Mouse (Mus musculus): ENCODE results near the gene Hfm1.

The Hfm1 gene

GRCm38 (mm10) chr5:106925488-106926368 is at the start of gene Hfm1:
Gene Hfm1 (minus strand): TSS chr5:106926321.
- in situ Hi-C loops (cut with MseI, MboI), result no loop called here

GRCm38 (mm10) chr5:106973883-106974282 is 47.8 kb upstream of the Hfm1 start:
- in situ Hi-C loops (cut with MseI, MboI), result no loop called here

GRCm38 (mm10) chr5:106967578-106967977 is 41.5 kb upstream of the Hfm1 start:
- in situ Hi-C loops (cut with MseI, MboI), result no loop called here

- in situ Hi-C loops (cut with MseI, MboI), result no loop called here
These were observed 40.3 kb upstream of the Hfm1 start for GRCm38 (mm10) chr5:106966443-106966842.

GRCm38 (mm10) chr5:106964513-106965014 is 38.4 kb upstream of the Hfm1 start:
- in situ Hi-C loops (cut with MseI, MboI), result no loop called here

GRCm38 (mm10) chr5:106963584-106964512 is 37.7 kb upstream of the Hfm1 start, which contains the start of gene Cdc7:
Gene Cdc7 (plus strand): TSS chr5:106964322.
- in situ Hi-C loops (cut with MseI, MboI), result no loop called here

GRCm38 (mm10) chr5:106960451-106960850 is 34.3 kb upstream of the Hfm1 start:
- in situ Hi-C loops (cut with MseI, MboI), result no loop called here

- in situ Hi-C loops (cut with MseI, MboI), result no loop called here
These were observed 32.9 kb upstream of the Hfm1 start for GRCm38 (mm10) chr5:106959031-106959430.

GRCm38 (mm10) chr5:106956467-106956866 is 30.3 kb upstream of the Hfm1 start:
- in situ Hi-C loops (cut with MseI, MboI), result no loop called here

- in situ Hi-C loops (cut with MseI, MboI), result no loop called here
These were observed 22.6 kb upstream of the Hfm1 start for GRCm38 (mm10) chr5:106948683-106949082.

- in situ Hi-C loops (cut with MseI, MboI), result no loop called here
These were observed 20.2 kb upstream of the Hfm1 start for GRCm38 (mm10) chr5:106946342-106946741.

GRCm38 (mm10) chr5:106927996-106928395 is 1.9 kb upstream of the Hfm1 start:
- in situ Hi-C loops (cut with MseI, MboI), result no loop called here

GRCm38 (mm10) chr5:106926369-106926686 is 207 bp upstream of the Hfm1 start:
- in situ Hi-C loops (cut with MseI, MboI), result no loop called here

GRCm38 (mm10) chr5:106919315-106919714 is 6.8 kb downstream of the Hfm1 start:
- in situ Hi-C loops (cut with MseI, MboI), result no loop called here

- in situ Hi-C loops (cut with MseI, MboI), result no loop called here
These were observed 29.2 kb downstream of the Hfm1 start for GRCm38 (mm10) chr5:106896879-106897278.

GRCm38 (mm10) chr5:106891773-106892172 is 34.3 kb downstream of the Hfm1 start:
- in situ Hi-C loops (cut with MseI, MboI), result no loop called here

- in situ Hi-C loops (cut with MseI, MboI), result no loop called here
These were observed 38.6 kb downstream of the Hfm1 start for GRCm38 (mm10) chr5:106887303-106888071.

- in situ Hi-C loops (cut with MseI, MboI), result no loop called here
These were observed 40.6 kb downstream of the Hfm1 start for GRCm38 (mm10) chr5:106885517-106885916.

- in situ Hi-C loops (cut with MseI, MboI), result no loop called here
These were observed 49.7 kb downstream of the Hfm1 start for GRCm38 (mm10) chr5:106876438-106876837.

- in situ Hi-C loops (cut with MseI, MboI), result loop anchor here (25.0 kb wide), 2 partner anchors 427 to 452 kb away; partner anchors contain the start of gene Tgfbr3 (in 1 of the 2)
These were observed 65.7 kb downstream of the Hfm1 start for GRCm38 (mm10) chr5:106860415-106860814.

GRCm38 (mm10) chr5:106853284-106853683 is 72.8 kb downstream of the Hfm1 start:
- in situ Hi-C loops (cut with MseI, MboI), result loop anchor here (25.0 kb wide), 2 partner anchors 434 to 459 kb away; partner anchors contain the start of gene Tgfbr3 (in 1 of the 2)
